Mouse (Mus musculus) kidney, adult 2 months (tissue): Measurements from ENCODE around the gene Fchsd2.
A peak's percentile ranks its signal among the peaks of the same experiment; 100 is the strongest.

Experiments used
- CTCF ChIP-seq: fragments of 200-500 bp; conservative IDR thresholded peaks from 2 replicates; pipeline ENCODE4 v1.5.1; 2011; ENCODE audit warnings: low read depth, mild to moderate bottlenecking, control low read depth, low read length, moderate library complexity, mixed read lengths; ENCODE audit not compliant: insufficient read depth, insufficient read length
- POLR2A ChIP-seq: fragments of 200-500 bp; IDR thresholded peaks from one replicate; pipeline ENCODE4 v1.6.1; 2011; ENCODE audit warnings: low read depth, low read length, control low read depth

DNA sequence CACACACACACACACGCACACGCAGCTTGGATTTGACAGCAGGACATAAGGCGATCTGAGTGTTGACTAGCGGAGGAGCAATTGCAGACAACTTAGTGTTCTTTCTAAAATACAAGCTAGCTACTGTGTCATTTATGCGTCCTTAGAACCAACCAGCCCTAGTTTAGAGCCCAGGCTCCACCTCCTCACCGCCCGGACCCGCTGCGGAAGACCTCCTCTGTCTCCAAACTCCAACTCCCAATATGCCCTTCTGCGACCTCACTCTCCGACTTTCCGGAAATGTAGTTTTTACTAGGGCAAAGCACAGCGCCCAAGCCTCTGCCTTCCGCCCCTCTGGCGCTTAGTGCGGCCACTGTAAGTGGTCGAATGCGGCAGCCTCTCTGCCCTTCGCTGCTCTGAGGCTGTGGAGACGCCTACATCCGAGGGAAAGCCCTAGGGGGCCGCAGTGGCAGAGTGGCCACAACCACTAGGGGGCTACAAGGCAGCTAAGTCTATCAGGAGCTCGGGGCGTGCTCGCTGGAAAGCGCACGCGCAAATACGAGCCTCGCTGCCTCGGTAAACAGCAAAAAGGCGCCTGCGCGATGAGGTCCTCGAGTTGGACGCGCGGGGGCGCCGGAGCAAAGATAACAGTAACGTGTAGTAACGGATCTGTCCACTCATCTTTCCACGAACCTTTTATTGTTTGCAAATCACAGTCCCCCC is 217.8 kb downstream of the Fchsd2 start:
- TF ChIP-seq CTCF (peak; percentile 71), POLR2A (peak; percentile 29)
